Mouse (Mus musculus) heart, embryonic 16.5 days (tissue): ENCODE measurements around the gene Slit3. TPM values are rescaled to one million over a fixed set of nuclear protein-coding genes. Genes with fewer than 3 reads are reported as not detected.

ENCODE experiments used
- ATAC-seq: fragments of 200-750 bp; cut with Nextera tagmentation; replicated peaks from 2 replicates; pipeline ENCODE4 v1.8.0; 2017; ENCODE audit warnings: moderate number of reproducible peaks; ENCODE audit not compliant: insufficient read depth, low FRiP score; ENCODE audit errors: extremely low read depth
- H3K27ac ChIP-seq: fragments of 300-500 bp; sonication (generic); 2 replicates; pipeline ENCODE4 v1.5.1; 2014; ENCODE audit warnings: mild to moderate bottlenecking, low read length, control low read depth, moderate library complexity
- H3K27me3 ChIP-seq: fragments of 300-500 bp; sonication (generic); 2 replicates; pipeline ENCODE4 v1.6.1; 2014; ENCODE audit warnings: low read length, mixed read lengths; ENCODE audit not compliant: control insufficient read depth, insufficient read depth
- H3K36me3 ChIP-seq: fragments of 300-500 bp; sonication (generic); 2 replicates; pipeline ENCODE4 v1.6.1; 2014; ENCODE audit not compliant: control insufficient read depth, insufficient read depth
- H3K4me1 ChIP-seq: fragments of 300-500 bp; sonication (generic); 2 replicates; pipeline ENCODE4 v1.6.1; 2014; ENCODE audit warnings: low read length, mixed read lengths; ENCODE audit not compliant: control insufficient read depth, insufficient read depth
- H3K4me2 ChIP-seq: fragments of 300-500 bp; sonication (generic); 2 replicates; pipeline ENCODE4 v1.6.1; 2014; ENCODE audit warnings: low read depth, mild to moderate bottlenecking, control low read depth, low read length
- H3K4me3 ChIP-seq: fragments of 300-500 bp; sonication (generic); 2 replicates; pipeline ENCODE4 v1.5.1; 2014; ENCODE audit warnings: mild to moderate bottlenecking, control low read depth, low read length
- H3K9ac ChIP-seq: fragments of 300-500 bp; sonication (generic); 2 replicates; pipeline ENCODE4 v1.6.1; 2014; ENCODE audit warnings: low read length, control low read depth
- H3K9me3 ChIP-seq: fragments of 300-500 bp; sonication (generic); replicated peaks from 2 replicates; pipeline ENCODE4 v1.6.1; 2016; ENCODE audit warnings: low read length; ENCODE audit not compliant: control insufficient read depth
- WGBS: fragments of 180-500 bp; shearing (Covaris S2); extraction: QIAGEN DNeasy Blood & Tissue Kit; methylation state at CpG from one replicate; pipeline ENCODE4 v1.1.7; 2014; 5-methylcytosine and 5-hydroxymethylcytosine counted together
- polyA plus RNA-seq: library from polyadenylated mRNA; unstranded; fragments of >200 nt; fragmentation: Nextera tagmentation; extraction: Ambion mirVana; gene quantifications from 2 replicates; pipeline ENCODE4 v1.2.1, GENCODE M21; 2015

Gene Slit3
- polyA plus RNA-seq, 1 experiment from 2014 or later: 7.8 TPM

- Histone ChIP-seq H3K9me3 (no peaks in the 10 kb centered on the region), H3K4me2 (no peak overlapping the region), H3K27ac (peak overlapping the region; percentile 58), H3K36me3 (no peaks in the 10 kb centered on the region), H3K9ac (no peak overlapping the region), H3K27me3 (no peaks in the 10 kb centered on the region), H3K4me3 (no peak overlapping the region), H3K4me1 (peaks cover 25% of the 10 kb centered on the region)
- ATAC-seq: peak; percentile 62
- 53% methylated on average over 21 of the region's 21 CpGs for WGBS
Observed at GRCm38 (mm10) chr11:35624515-35625270, 503.7 kb downstream of the Slit3 start.

DNA sequence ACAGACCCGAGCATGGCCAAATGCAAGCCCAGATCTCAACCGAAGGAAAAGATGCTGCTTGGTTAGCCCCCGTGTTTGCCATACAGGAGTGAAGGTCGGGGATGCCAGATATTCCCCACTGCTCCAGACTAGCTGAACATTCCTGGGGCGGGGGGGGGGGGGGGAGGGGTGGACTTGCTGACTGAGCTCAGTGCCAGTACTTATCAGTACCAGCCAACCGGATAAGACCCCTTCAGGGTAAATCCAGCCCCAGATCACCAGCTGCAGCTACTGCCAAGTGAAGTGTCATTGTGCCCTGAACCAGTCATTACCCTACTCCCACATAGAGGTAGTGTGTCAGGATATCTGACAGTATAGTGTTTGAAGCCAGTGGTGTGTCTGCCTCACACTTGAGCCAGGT lies 504.6 kb downstream of the Slit3 start:
- no peaks in the 10 kb centered on the region for H3K36me3 ChIP-seq
- H3K4me2 ChIP-seq: no peak overlapping the region
- no peaks in the 10 kb centered on the region for H3K27me3 ChIP-seq
- H3K9me3 ChIP-seq: no peaks in the 10 kb centered on the region
- no peak overlapping the region for H3K4me3 ChIP-seq
- H3K27ac ChIP-seq: peak overlapping the region; percentile 58; the same call in 1 of the 2 replicates
- 38% methylated on average over 5 of the region's 6 CpGs for WGBS
- H3K4me1 ChIP-seq: peaks cover 25% of the 10 kb centered on the region
- no peak overlapping the region for H3K9ac ChIP-seq
- peak; percentile 66 for ATAC-seq

GRCm38 (mm10) chr11:35626161-35626885 lies 505.3 kb downstream of the Slit3 start:
- H3K9ac ChIP-seq: no peak overlapping the region
- no peaks in the 10 kb centered on the region for H3K9me3 ChIP-seq
- no peaks in the 10 kb centered on the region for H3K27me3 ChIP-seq
- H3K36me3 ChIP-seq: no peaks in the 10 kb centered on the region
- no peak overlapping the region for H3K4me2 ChIP-seq
- peaks cover 23% of the 10 kb centered on the region for H3K4me1 ChIP-seq
- WGBS: 72% methylated on average over 10 of the region's 10 CpGs
- no peak overlapping the region for H3K4me3 ChIP-seq
- no peak for ATAC-seq
- H3K27ac ChIP-seq: no peak overlapping the region

DNA sequence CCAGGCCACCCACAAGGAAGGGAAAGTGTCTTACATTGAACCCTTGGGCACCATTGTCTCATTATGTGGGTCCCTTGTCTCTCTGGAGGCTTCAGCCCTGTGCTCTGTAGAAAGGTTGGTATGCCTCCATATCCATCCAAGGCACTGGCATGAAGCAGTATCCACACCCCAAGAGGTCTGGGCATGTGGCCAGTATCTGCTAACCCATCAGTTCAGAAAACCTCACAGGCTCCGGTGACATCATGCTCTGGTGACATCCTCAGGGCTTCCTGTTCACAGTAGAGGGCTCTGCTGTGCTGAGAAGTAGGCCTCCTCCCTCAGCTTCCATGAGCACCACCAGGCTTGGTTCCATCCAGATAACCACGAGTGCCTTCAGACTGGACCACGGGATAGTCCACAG lies 506.8 kb downstream of the Slit3 start:
- H3K36me3 ChIP-seq: no peaks in the 10 kb centered on the region
- H3K4me1 ChIP-seq: peaks cover 23% of the 10 kb centered on the region
- H3K9ac ChIP-seq: no peak overlapping the region
- no peak overlapping the region for H3K27ac ChIP-seq
- ATAC-seq: no peak
- no peaks in the 10 kb centered on the region for H3K9me3 ChIP-seq
- no peaks in the 10 kb centered on the region for H3K27me3 ChIP-seq
- no peak overlapping the region for H3K4me2 ChIP-seq
- whole genome bisulfite sequencing: 59% methylated on average over 3 of the region's 3 CpGs
- no peak overlapping the region for H3K4me3 ChIP-seq

DNA sequence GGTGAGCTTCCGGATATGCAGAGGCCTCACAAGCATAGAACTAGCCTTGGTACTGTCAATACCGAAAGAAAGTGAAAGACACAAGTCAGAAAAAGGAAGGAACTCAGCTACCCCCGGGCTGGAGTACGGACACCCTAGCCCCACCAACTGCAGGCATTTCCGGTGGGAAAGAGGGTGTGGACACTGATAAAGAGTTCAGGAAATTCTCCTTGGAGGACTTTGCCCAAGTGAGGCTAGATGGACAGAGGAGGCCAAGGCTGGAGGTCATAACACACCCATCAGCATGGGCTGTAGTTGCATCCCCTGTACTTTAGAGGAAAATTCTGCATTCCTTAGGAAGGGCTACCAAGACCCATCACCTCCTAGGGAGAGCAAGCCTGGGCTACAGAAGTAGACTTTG lies 511.2 kb downstream of the Slit3 start:
- Histone ChIP-seq H3K27ac (no peak overlapping the region), H3K36me3 (no peaks in the 10 kb centered on the region), H3K9ac (no peak overlapping the region), H3K27me3 (no peaks in the 10 kb centered on the region), H3K4me2 (no peak overlapping the region), H3K4me3 (no peak overlapping the region), H3K9me3 (no peaks in the 10 kb centered on the region), H3K4me1 (peaks cover 9% of the 10 kb centered on the region)
- WGBS: 75% methylated on average over 5 of the region's 5 CpGs
- no peak for ATAC-seq

GRCm38 (mm10) chr11:35637102-35637501 lies 516.1 kb downstream of the Slit3 start:
- Histone ChIP-seq H3K27me3 (no peaks in the 10 kb centered on the region), H3K9ac (no peak overlapping the region), H3K36me3 (no peaks in the 10 kb centered on the region), H3K9me3 (no peaks in the 10 kb centered on the region), H3K4me3 (no peak overlapping the region), H3K27ac (no peak overlapping the region), H3K4me1 (peaks cover 9% of the 10 kb centered on the region), H3K4me2 (no peak overlapping the region)
- WGBS: 78% methylated on average over 7 of the region's 7 CpGs
- ATAC-seq: no peak

GRCm38 (mm10) chr11:35638862-35639384 lies 517.9 kb downstream of the Slit3 start:
- H3K4me1 ChIP-seq: peaks cover 9% of the 10 kb centered on the region
- H3K4me2 ChIP-seq: no peak overlapping the region
- H3K9ac ChIP-seq: no peak overlapping the region
- H3K9me3 ChIP-seq: no peaks in the 10 kb centered on the region
- H3K4me3 ChIP-seq: no peak overlapping the region
- H3K27ac ChIP-seq: no peak overlapping the region
- ATAC-seq: no peak
- 28% methylated on average over 3 of the region's 3 CpGs for whole genome bisulfite sequencing
- H3K36me3 ChIP-seq: no peaks in the 10 kb centered on the region
- no peaks in the 10 kb centered on the region for H3K27me3 ChIP-seq

GRCm38 (mm10) chr11:35639428-35639827 lies 518.4 kb downstream of the Slit3 start:
- H3K4me1 ChIP-seq: peaks cover 7% of the 10 kb centered on the region
- no peaks in the 10 kb centered on the region for H3K9me3 ChIP-seq
- 48% methylated on average over 11 of the region's 11 CpGs for WGBS
- no peaks in the 10 kb centered on the region for H3K36me3 ChIP-seq
- H3K27ac ChIP-seq: no peak overlapping the region
- no peak overlapping the region for H3K4me2 ChIP-seq
- ATAC-seq: no peak
- no peak overlapping the region for H3K9ac ChIP-seq
- H3K4me3 ChIP-seq: no peak overlapping the region
- no peaks in the 10 kb centered on the region for H3K27me3 ChIP-seq

GRCm38 (mm10) chr11:35651286-35651685 lies 530.3 kb downstream of the Slit3 start:
- H3K4me2 ChIP-seq: no peak overlapping the region
- peaks cover 5% of the 10 kb centered on the region; the same call in 1 of the 2 replicates for H3K4me1 ChIP-seq
- no peak overlapping the region for H3K4me3 ChIP-seq
- no peak overlapping the region for H3K27ac ChIP-seq
- H3K36me3 ChIP-seq: no peaks in the 10 kb centered on the region
- ATAC-seq: no peak
- H3K27me3 ChIP-seq: no peaks in the 10 kb centered on the region
- H3K9me3 ChIP-seq: no peaks in the 10 kb centered on the region
- 79% methylated on average over 10 of the region's 10 CpGs for WGBS
- no peak overlapping the region for H3K9ac ChIP-seq
